Mouse (Mus musculus): ENCODE results near the gene Grik3.

DNA sequence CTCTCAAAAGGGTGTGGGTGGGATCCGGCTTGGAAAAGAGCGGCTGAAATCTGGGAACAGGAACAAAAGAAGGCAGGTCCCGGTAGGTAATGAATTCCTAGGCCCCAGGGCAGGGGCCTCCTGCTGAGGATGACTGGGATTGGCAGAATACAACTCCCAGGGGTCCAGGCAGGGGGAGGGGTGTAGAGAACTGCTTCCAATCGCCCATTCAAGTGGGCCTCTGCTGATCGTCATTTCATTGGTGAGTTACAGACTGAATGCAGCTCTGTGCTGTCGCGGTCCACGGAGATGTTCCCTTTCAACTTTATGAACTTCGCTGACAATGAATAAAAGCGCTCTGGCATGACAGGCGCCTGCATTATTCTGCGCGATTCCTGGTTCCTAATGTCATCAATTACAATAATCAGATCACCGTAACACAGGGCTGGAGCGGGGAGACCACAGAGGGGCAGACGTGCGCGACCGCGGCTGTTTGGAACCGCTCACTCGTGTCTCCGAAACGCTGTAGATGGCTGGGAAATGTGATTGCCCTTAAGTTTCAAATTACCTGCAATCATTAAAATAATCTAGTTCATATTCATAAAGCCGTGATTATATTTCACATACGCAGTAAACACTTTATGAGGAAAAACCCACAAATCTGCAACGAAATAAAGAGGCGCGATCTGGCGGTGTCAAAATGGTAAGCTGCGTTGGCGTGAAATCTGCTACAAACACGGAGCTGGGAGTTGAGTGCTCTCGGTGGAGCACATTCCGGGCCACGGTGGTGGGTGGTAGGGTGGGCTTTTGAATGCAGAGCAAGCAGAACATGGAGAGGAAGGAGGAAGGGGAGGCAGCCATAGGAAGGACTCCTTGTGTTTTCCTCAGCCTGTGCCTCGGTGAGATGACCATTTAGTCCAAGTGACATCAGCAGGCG lies 239.1 kb downstream of the Grik3 start:
- TF ChIP-seq CTCF (IDR thresholded peaks at IDR 0.05; ENCODE audit: extremely low read depth, insufficient read depth, low read length) (no peak), POLR2A (IDR thresholded peaks at IDR 0.05; ENCODE audit: extremely low read depth, insufficient read depth, low read length) (no peak)

Data from cortical plate, adult 2 months (tissue).